Mouse (Mus musculus) mature B cell (primary cell): ENCODE data around the gene Ucp1.

ENCODE experiments used
- in situ Hi-C: fragments of 300-500 bp; cut with MboI; formaldehyde crosslinking; loops from 2 replicates; pipeline ENCODE4 v1.14.3; 2019

The Ucp1 gene

GRCm38 (mm10) chr8:83331899-83332697, 41.9 kb downstream of the Ucp1 start, which contains the start of gene Elmod2:
TSS of gene Elmod2 (minus strand) at chr8:83332486.
- in situ Hi-C loops = loop anchor here (10.0 kb wide), 1 partner anchor 227 kb away; no protein-coding TSS in a partner anchor

GRCm38 (mm10) chr8:83332864-83333263, 42.7 kb downstream of the Ucp1 start:
- in situ Hi-C loops = loop anchor here (10.0 kb wide), 1 partner anchor 228 kb away; no protein-coding TSS in a partner anchor

- in situ Hi-C loops = no loop called here
Observed at GRCm38 (mm10) chr8:83342076-83342475, 51.9 kb downstream of the Ucp1 start.

GRCm38 (mm10) chr8:83342693-83343092, 52.5 kb downstream of the Ucp1 start:
- in situ Hi-C loops = no loop called here
